Mouse (Mus musculus): ENCODE results near the gene Myo1e. TPM values are rescaled to one million over a fixed set of nuclear protein-coding genes. Genes with fewer than 3 reads are reported as not detected.

Myo1e gene
- polyA plus RNA-seq, 1 experiment from 2014 or later, result 17.0 TPM

DNA sequence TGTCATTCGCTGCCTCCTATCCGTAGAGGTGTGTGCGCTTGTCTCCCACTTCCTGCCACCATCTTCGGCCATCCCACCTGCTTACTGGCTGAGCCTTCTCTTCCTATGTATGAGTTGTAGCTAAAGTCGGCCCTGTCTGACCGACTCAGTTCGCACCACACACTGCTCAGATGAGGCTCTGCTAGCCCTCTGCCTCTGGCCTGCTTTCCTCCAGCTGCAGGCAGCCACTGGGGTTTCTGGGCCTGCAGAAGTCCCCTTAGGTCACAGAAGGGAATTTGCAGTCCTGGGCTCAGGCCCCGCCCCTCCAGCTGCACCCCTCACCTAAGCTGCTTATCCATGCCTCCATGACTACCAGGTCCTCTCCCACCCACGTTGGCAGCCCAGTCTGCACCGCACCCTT lies 39.3 kb downstream of the Myo1e start:
- no peak overlapping the region for H3K4me3 ChIP-seq (replicated peaks; ENCODE audit: low read depth, low read length)
- no peaks in the 10 kb centered on the region for H3K36me3 ChIP-seq (ENCODE audit: insufficient read depth, low read length)
- ATAC-seq (replicated peaks; ENCODE audit: low FRiP score, low read depth) (no peak), DNase-seq (ENCODE audit: low spot score) (no peak)
- no peak overlapping the region for H3K27ac ChIP-seq
- H3K9ac ChIP-seq (ENCODE audit: low read depth, low read length), result no peak overlapping the region
- no peaks in the 10 kb centered on the region for H3K27me3 ChIP-seq (ENCODE audit: insufficient read depth, low read length)
- H3K9me3 ChIP-seq (replicated peaks; ENCODE audit: low read length), result no peaks in the 10 kb centered on the region
- WGBS, result 71% methylated on average over 10 of the region's 10 CpGs
- H3K4me2 ChIP-seq (ENCODE audit: low read length), result no peak overlapping the region
- TF ChIP-seq CTCF (IDR thresholded peaks at IDR 0.05; ENCODE audit: low read depth), result no peak
- H3K4me1 ChIP-seq (replicated peaks; ENCODE audit: insufficient read depth, low read length), result peaks cover 26% of the 10 kb centered on the region

DNA sequence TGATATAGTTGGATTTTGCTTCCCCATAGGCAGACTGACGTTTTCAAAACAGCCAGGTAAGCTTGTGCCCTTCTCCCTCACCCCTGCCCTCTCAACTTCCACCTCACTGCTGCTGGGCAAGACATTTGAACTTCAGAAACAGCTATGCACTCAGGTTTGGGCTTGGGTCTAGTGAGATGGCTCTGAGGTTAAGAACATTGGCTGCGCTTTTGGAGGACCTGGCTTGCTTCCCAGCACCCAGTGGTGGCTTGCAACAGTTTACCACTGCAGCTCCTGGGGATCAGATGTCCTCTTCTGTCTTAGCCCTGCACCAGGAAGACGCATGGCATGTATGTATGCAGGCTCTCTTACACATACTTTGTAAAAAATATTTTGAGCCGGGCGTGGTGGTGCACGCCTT lies 40.9 kb downstream of the Myo1e start:
- H3K4me3 ChIP-seq (replicated peaks; ENCODE audit: low read depth, low read length), result no peak overlapping the region
- H3K9ac ChIP-seq (ENCODE audit: low read depth, low read length), result no peak overlapping the region
- no peak overlapping the region for H3K27ac ChIP-seq
- 90% methylated on average over 6 of the region's 6 CpGs for WGBS
- H3K36me3 ChIP-seq (ENCODE audit: insufficient read depth, low read length), result no peaks in the 10 kb centered on the region
- H3K4me1 ChIP-seq (replicated peaks; ENCODE audit: insufficient read depth, low read length), result peaks cover 12% of the 10 kb centered on the region; the same call in 1 of the 2 replicates
- no peak for TF ChIP-seq CTCF (IDR thresholded peaks at IDR 0.05; ENCODE audit: low read depth)
- no peak overlapping the region for H3K4me2 ChIP-seq (ENCODE audit: low read length)
- no peak for ATAC-seq (replicated peaks; ENCODE audit: low FRiP score, low read depth)
- H3K27me3 ChIP-seq (ENCODE audit: insufficient read depth, low read length), result no peaks in the 10 kb centered on the region
- no peak for DNase-seq (ENCODE audit: low spot score)
- no peaks in the 10 kb centered on the region for H3K9me3 ChIP-seq (replicated peaks; ENCODE audit: low read length)

DNA sequence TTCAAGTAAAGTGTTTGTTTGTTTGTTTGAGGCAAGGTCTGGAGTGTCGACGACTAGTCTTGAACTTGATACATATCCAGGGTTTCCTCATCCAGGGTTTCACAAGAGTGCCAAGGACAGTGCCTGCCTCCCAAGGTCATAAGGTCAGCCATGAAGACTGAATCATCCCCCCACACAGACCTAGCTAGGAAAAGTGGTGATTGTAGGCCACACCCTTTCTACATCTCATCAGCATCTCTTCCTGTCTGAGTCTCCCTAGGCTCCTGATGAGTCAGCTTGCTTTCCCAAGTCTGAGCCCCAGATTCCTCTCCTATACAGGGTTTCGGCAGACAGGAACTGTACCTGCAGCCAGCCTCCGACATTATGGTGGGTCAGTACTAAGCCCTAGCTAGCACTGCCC lies 41.7 kb downstream of the Myo1e start:
- Histone ChIP-seq H3K36me3 (ENCODE audit: insufficient read depth, low read length) (no peaks in the 10 kb centered on the region), H3K4me3 (replicated peaks; ENCODE audit: low read depth, low read length) (no peak overlapping the region), H3K4me2 (ENCODE audit: low read length) (no peak overlapping the region), H3K27ac (no peak overlapping the region), H3K27me3 (ENCODE audit: insufficient read depth, low read length) (no peaks in the 10 kb centered on the region), H3K9ac (ENCODE audit: low read depth, low read length) (no peak overlapping the region), H3K4me1 (replicated peaks; ENCODE audit: insufficient read depth, low read length) (peaks cover 7% of the 10 kb centered on the region; the same call in 1 of the 2 replicates), H3K9me3 (replicated peaks; ENCODE audit: low read length) (no peaks in the 10 kb centered on the region)
- DNase-seq (ENCODE audit: low spot score), result no peak
- ATAC-seq (replicated peaks; ENCODE audit: low FRiP score, low read depth), result no peak
- 81% methylated on average over 4 of the region's 4 CpGs for WGBS
- TF ChIP-seq CTCF (IDR thresholded peaks at IDR 0.05; ENCODE audit: low read depth), result no peak

- Histone ChIP-seq H3K4me2 (ENCODE audit: low read length) (no peak overlapping the region), H3K27ac (no peak overlapping the region), H3K9ac (ENCODE audit: low read depth, low read length) (no peak overlapping the region), H3K4me3 (replicated peaks; ENCODE audit: low read depth, low read length) (no peak overlapping the region), H3K27me3 (ENCODE audit: insufficient read depth, low read length) (no peaks in the 10 kb centered on the region), H3K36me3 (ENCODE audit: insufficient read depth, low read length) (no peaks in the 10 kb centered on the region), H3K4me1 (replicated peaks; ENCODE audit: insufficient read depth, low read length) (peaks cover 7% of the 10 kb centered on the region; the same call in 1 of the 2 replicates), H3K9me3 (replicated peaks; ENCODE audit: low read length) (no peaks in the 10 kb centered on the region)
- WGBS, result 38% methylated on average over 12 of the region's 12 CpGs
- TF ChIP-seq CTCF (IDR thresholded peaks at IDR 0.05; ENCODE audit: low read depth), result no peak
- ATAC-seq (replicated peaks; ENCODE audit: low FRiP score, low read depth) (0 out of 2 replicates have a peak, but pooled peaks have one; percentile 21), DNase-seq (ENCODE audit: low spot score) (peak; percentile 37)
Measured at GRCm38 (mm10) chr9:70249881-70250681, 42.9 kb downstream of the Myo1e start.

DNA sequence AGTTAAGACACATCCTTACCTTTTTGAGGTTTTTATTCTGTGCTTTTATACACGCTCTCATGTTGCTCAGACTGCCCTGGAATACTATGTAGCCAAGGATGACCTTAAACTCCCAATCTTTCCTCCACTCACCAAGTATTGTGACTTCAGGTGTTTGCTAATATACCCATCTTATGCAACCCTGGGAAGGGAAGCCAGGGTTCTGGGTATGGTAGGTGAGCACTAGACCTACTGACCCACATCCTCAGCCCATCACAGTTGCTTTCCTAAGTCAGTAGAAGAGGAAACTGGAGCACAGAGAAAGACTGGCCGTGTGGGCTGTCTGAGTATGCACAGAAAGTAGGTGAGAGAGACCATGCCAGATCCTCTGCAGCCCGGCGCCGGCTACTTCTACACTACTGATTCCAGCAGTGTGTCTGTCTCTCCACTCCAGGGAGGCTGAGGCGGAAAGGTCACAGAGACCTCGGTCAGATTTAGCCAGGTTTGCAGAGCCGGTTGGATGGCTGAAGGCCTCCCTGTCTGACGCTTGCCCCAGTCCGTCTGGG lies 44.4 kb downstream of the Myo1e start:
- Histone ChIP-seq H3K4me3 (replicated peaks; ENCODE audit: low read depth, low read length) (no peak overlapping the region), H3K9me3 (replicated peaks; ENCODE audit: low read length) (no peaks in the 10 kb centered on the region), H3K27ac (no peak overlapping the region), H3K4me2 (ENCODE audit: low read length) (no peak overlapping the region), H3K9ac (ENCODE audit: low read depth, low read length) (no peak overlapping the region), H3K4me1 (replicated peaks; ENCODE audit: insufficient read depth, low read length) (peaks cover 7% of the 10 kb centered on the region; the same call in 1 of the 2 replicates), H3K27me3 (ENCODE audit: insufficient read depth, low read length) (no peaks in the 10 kb centered on the region), H3K36me3 (ENCODE audit: insufficient read depth, low read length) (no peaks in the 10 kb centered on the region)
- WGBS, result 83% methylated on average over 10 of the region's 10 CpGs
- TF ChIP-seq CTCF (IDR thresholded peaks at IDR 0.05; ENCODE audit: low read depth), result no peak
- ATAC-seq (replicated peaks; ENCODE audit: low FRiP score, low read depth), result no peak
- no peak for DNase-seq (ENCODE audit: low spot score)

DNA sequence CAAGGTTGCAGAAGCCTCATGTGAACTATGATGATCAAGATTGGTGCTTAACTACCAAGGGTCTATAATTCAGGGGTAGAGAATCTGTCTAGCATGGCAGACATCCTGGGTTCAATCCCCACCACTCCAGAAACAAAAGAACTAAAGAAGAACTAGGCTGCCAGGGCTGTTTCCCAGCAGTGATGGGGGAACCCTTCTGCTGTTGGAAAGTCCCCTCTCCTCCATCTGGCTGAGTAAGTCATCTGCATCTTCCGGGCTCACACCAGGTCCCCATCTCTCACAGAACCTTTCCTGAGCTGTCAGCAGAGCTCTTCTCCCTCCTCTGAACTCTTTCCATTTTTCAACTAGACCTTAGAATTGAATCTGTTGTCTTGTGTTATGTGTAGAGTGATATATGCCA lies 45.9 kb downstream of the Myo1e start:
- TF ChIP-seq CTCF (IDR thresholded peaks at IDR 0.05; ENCODE audit: low read depth), result no peak
- Histone ChIP-seq H3K9me3 (replicated peaks; ENCODE audit: low read length) (no peaks in the 10 kb centered on the region), H3K4me3 (replicated peaks; ENCODE audit: low read depth, low read length) (no peak overlapping the region), H3K9ac (ENCODE audit: low read depth, low read length) (no peak overlapping the region), H3K36me3 (ENCODE audit: insufficient read depth, low read length) (no peaks in the 10 kb centered on the region), H3K27ac (no peak overlapping the region), H3K4me2 (ENCODE audit: low read length) (no peak overlapping the region), H3K27me3 (ENCODE audit: insufficient read depth, low read length) (no peaks in the 10 kb centered on the region), H3K4me1 (replicated peaks; ENCODE audit: insufficient read depth, low read length) (peaks cover 7% of the 10 kb centered on the region)
- ATAC-seq (replicated peaks; ENCODE audit: low FRiP score, low read depth), result no peak
- WGBS, result 93% methylated on average over 1 of the region's 1 CpGs
- no peak for DNase-seq (ENCODE audit: low spot score)
